Mouse (Mus musculus) layer of hippocampus, adult 9-11 months (tissue): ENCODE results near the gene Barx1.

Source experiments
- DNase-seq: peaks from one replicate; pipeline ENCODE4 v3.0.0; 2022

Gene Barx1

DNA sequence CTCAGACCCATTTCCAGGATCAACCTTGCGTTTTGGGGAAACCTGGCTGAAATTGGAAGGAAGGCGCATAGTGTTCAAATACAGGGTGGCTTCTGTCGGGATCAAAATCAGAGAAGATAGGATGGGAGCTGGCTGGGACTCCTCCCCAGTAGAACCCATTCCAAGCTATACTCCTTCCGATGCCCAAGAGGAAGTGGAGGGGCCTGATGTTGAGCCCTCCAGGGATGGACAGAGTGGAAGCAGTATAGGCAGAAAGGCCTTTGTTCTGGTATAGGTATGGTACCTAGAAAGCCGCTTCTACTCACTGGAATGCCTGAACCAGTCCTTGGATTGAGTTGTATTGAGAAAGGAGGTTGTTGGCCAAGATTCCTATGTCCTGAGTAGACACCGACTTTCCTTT is 2.1 kb upstream of the Barx1 start:
- no peak for DNase-seq

DNA sequence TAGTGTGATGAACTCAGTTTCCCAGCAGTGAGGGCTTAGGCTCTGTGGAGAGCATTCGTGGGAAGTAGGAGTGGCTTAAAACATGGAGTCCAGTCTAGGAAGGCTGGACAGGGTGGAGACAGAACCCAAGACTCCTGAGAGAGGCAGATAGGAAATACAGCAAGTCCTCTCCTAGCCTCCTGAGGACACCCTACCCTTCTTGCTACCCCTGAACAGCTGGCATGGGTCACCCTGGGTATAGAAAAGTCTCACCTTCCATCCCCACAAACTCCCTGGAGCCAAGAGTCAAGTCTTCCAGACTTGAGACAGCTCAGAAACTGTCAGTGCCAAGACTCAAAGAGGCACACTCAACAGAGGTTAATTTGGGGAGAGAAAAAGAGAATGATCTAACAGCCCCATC is 1.2 kb upstream of the Barx1 start:
- DNase-seq = no peak

GRCm38 (mm10) chr13:48663211-48663987 is 601 bp downstream of the Barx1 start:
- no peak for DNase-seq

DNA sequence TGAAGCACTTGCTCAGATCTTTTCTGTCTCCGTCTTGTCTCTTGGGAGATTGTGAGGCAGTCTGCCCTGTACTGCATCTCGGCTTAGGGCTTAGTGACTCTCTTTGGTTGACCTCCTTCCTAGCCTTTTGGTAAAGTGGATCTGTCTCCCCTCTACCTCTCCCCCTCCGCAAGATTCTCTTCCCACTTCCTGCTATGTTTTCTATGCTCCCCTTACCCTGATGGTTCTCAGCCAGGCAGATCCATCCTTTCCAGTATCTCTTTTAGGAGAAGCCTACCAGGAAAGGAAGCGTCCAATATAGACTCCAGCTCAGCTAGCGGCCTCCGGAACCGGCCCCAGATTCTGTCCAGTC is 1.2 kb downstream of the Barx1 start:
- DNase-seq = no peak

GRCm38 (mm10) chr13:48664916-48665655 is 2.3 kb downstream of the Barx1 start:
- DNase-seq = no peak

DNA sequence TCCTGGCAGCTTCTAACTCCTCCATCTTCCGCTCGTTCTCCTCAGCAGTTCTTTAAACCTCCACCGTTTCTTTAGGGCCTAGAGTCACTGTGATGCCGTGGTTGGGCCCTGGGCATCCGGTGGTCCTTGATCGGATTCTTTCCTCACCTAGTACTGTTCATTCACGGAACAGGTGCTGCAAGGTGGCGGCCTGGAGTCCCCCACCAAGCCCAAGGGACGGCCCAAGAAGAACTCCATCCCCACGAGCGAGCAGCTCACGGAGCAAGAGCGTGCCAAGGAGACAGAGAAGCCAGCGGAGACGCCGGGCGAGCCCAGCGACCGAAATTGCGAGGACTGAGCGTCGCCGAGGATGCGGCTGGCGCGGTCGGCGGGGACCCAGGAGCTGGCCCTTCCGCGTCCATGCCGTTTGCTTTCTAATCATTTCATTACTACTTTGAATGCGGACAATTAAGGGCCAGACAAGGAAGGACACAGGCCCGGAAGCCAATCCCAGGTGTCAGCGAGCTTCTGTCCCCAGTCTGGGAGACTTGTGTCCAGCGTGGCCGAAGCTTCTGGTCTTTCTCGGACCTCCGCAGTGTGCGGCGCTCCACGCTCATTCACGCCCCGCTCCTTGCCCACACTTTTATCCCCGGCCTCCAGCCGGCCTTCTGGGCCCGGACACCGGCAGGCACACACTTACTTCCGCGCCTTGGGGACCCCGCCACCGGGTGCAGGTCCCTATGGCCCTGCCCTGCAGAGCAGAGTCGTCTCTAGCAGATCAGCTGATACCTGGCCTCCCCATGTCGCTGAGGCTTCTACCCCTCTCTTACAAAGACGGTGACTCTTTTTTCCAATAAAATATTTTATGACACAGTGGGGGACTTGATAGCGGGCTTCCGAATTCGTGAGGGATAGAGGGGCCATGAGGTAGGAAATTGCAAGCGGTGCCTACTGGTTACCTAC is 3.1 kb downstream of the Barx1 start:
- no peak for DNase-seq

DNA sequence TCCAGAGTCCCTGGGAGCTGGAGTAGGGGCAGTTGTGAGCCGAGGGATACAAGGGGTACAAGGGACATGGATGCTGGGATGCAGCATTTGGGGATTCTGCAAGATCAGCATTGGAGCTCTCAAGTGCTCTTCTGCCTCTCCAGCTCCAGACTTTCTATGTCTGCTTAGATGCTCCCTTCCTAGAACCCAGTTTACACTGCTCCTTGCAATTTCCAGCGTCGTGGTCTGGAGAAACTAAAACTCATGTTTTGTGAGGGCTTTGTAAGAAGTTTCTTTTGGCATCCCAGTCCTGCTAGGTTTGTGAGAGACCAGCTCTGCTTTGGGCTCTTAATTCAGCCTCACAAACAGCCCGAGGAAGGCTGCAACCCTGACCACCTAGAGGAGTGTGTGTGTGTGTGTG is 4.7 kb downstream of the Barx1 start:
- no peak for DNase-seq

- no peak for DNase-seq
Observed at GRCm38 (mm10) chr13:48668091-48668975, 5.5 kb downstream of the Barx1 start.

GRCm38 (mm10) chr13:48668976-48669534 is 6.3 kb downstream of the Barx1 start:
- no peak for DNase-seq

GRCm38 (mm10) chr13:48672312-48672840 is 9.6 kb downstream of the Barx1 start:
- DNase-seq = no peak

DNA sequence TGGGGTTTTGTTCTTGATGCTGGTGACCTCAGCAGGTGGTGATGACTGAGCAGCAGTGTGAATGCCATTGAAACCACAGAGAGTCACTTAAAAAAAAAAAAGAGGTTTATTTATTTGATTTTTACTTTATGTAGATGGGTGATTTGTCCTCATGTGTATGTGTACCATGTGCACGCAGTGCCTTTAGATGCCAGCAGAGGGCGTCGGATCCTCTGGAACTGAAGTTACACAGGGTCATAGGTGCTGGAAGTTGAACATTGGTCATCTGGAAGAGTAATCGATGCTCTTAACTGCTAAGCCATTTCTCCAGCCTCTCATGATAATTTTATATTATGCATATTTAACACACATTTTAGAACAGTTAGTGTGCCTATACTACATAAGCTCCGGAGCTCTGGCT is 11.8 kb downstream of the Barx1 start:
- DNase-seq = no peak

- DNase-seq = no peak
Observed at GRCm38 (mm10) chr13:48679351-48679750, 16.6 kb downstream of the Barx1 start.

- DNase-seq = no peak
Observed at GRCm38 (mm10) chr13:48686666-48687065, 23.9 kb downstream of the Barx1 start.

DNA sequence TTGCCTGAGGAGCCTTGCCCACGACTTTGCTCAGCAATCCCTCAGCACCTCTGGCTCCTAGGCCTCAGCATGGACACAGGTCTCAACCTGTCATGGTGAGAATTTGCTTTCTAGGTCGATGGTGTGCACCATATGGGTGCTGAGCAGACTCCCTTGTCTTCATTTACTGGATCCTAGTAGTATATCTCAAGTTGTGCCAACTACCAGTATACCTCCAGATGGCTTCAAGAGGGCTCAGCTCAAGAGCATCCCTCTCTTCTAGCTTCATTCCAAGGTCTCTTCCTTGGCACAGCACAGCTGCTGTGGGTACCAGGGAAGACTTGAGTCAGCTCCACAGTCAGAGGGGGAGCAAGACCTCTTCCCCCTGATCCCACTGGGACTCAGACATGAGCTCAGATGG is 29.2 kb downstream of the Barx1 start:
- DNase-seq = no peak

DNA sequence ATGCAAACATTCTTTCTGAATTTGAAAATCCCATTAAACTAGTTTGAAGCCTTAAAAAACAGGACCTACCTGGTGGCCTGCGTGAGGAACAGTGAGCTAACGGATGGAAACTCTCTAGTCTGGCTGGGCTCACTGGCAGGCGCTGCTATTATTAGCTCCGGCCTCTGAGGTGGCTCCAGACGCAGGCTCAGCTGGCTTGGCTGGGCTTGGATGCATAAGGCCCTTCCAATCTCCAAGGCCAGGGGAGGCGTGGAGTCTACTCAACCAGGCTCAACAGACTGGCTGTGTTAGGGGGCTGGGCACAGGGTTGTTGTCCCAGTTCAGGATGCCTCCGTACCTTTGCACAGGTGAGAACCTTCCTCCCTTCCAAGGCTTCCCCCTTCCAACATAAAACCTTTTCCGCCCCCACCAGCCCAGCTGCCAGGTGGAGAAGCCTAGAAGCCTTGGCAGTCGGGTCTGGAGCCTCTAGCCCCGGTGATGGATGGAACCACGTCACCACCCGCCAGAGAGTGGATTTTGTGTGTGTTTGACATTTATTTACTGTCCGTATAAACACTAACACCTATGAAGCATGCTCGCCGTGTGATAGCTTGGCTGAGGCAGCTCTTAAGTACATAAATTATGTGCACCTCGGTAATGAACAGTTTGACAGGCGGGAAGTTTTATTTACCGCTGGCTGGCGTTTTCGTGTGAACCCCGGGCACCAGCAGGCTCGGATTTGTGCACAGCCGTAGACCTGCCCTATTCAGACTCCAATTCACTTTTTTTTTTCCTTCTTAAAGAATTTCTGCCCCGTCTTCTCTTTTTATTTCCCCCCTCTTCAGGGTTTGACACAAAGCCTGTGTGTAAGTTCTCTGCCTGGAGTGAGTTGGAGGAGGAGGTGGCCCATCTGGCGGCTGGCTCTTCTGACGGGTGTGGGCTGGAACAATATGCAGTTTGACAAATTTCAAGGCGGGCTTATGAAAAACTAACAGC is 31.6 kb downstream of the Barx1 start:
- peak; percentile 42 for DNase-seq

DNA sequence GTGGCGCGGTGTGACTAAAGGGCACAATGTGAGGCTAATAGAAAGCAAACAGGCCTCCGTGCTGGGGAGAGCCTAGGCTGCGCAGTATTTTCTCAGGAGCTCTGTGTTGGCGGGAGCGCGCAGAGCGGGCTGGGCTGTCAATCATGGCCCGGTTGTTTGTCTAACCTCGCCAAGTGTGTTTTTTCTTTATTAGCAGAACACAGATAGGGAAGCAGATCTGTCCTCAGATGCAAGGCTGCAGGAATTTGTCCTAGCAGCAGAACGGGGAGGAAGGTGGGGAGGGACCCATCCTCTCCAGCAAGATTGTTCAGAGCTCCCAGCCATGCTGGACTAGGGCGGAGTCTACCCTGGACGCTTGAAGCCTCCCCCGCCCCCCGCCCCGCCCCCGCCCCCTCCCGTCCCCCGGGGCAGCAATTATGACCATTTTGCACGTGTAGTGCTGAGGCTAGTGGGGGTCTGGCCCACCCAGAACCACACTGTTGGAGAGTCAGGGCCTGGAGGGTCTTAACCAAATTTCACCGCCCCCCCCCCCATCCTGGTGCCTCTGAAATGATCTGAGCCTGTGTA is 43.7 kb downstream of the Barx1 start:
- no peak for DNase-seq

DNA sequence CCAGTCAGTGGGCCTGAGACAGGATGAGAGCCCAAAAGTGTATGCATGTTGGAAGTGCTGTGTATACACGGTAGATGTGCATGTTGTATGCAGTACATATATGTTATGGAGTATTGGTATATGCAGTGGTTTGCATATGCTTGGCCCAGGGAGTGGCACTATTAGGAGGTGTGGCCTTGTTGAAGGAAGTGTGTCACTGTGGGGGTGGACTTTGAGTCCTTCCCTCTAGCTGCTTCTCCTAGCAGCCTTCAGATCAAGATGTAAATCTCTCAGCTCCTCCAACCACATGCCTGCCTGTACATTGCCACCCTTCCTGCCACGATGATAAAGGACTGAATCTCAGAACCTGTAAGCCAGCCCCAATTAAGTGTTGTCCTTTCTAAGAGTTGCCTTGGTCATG is 49.9 kb downstream of the Barx1 start:
- DNase-seq = no peak

- DNase-seq = no peak
Observed at GRCm38 (mm10) chr13:48716075-48716474, 53.3 kb downstream of the Barx1 start.
